Mouse (Mus musculus) small intestine, adult 2 months (tissue): Measurements from ENCODE around the gene Dtx2.

Experiments
- CTCF ChIP-seq: fragments of 200-500 bp; IDR thresholded peaks from 2 replicates; pipeline ENCODE4 v1.5.1; 2012; ENCODE audit warnings: low read depth, mild to moderate bottlenecking, control low read depth, inconsistent platforms, low read length, moderate library complexity, mixed read lengths; ENCODE audit not compliant: insufficient replicate concordance, insufficient read length; ENCODE audit errors: extremely low read depth
- POLR2A ChIP-seq: fragments of 200-500 bp; IDR thresholded peaks from 2 replicates; pipeline ENCODE4 v1.6.1; 2012; ENCODE audit warnings: low read depth, mild to moderate bottlenecking, control low read depth, inconsistent platforms, low read length, moderate library complexity

- TF ChIP-seq CTCF (no peak), POLR2A (no peak)
These were observed 46.7 kb downstream of the Dtx2 start for GRCm38 (mm10) chr5:136041260-136041659.
